Mouse (Mus musculus): ENCODE data around the gene Tia1. TPM values are rescaled to one million over a fixed set of nuclear protein-coding genes. Genes with fewer than 3 reads are reported as not detected.
A peak's percentile ranks its signal among the peaks of the same experiment; 100 is the strongest.
"Not testable (repeated sequence)": the region's sequence is repeated elsewhere in the genome, so short reads cannot be mapped to it uniquely, and the experiment has no call there.

Gene Tia1
- polyA plus RNA-seq, 1 experiment from 2014 or later, result 46.2 TPM

GRCm38 (mm10) chr6:86370764-86371339 lies 33.2 kb upstream of the Tia1 start, which contains the start of gene Snrpg:
TSS of gene Snrpg (plus strand) at chr6:86371304.
- H3K4me3 ChIP-seq, result peak within 1 kb of the TSS; percentile 94
- H3K4me2 ChIP-seq, result peak within 1 kb of the TSS; percentile 85
- WGBS (ENCODE audit: insufficient replicate concordance), result 14% methylated on average over 15 of the region's 15 CpGs
- H3K27me3 ChIP-seq (replicated peaks), result no peaks in the 10 kb centered on the region
- ATAC-seq, result peak; percentile 35; the same call in 1 of the 2 replicates
- H3K9ac ChIP-seq, result peak within 1 kb of the TSS; percentile 86
- H3K27ac ChIP-seq, result peak within 1 kb of the TSS; percentile 89
- H3K36me3 ChIP-seq, result peaks cover 47% of the 10 kb centered on the region
- peaks cover 58% of the 10 kb centered on the region for H3K4me1 ChIP-seq
- H3K9me3 ChIP-seq (replicated peaks), result no peaks in the 10 kb centered on the region

GRCm38 (mm10) chr6:86371340-86371911 lies 32.6 kb upstream of the Tia1 start:
- H3K9me3 ChIP-seq (replicated peaks), result no peaks in the 10 kb centered on the region
- peak overlapping the region; percentile 89 for H3K27ac ChIP-seq
- peaks cover 53% of the 10 kb centered on the region for H3K36me3 ChIP-seq
- H3K4me3 ChIP-seq, result peak overlapping the region; percentile 94
- peak; percentile 92 for ATAC-seq
- peak overlapping the region; percentile 86 for H3K9ac ChIP-seq
- H3K27me3 ChIP-seq (replicated peaks), result no peaks in the 10 kb centered on the region
- under 1% methylated on average over 50 of the region's 50 CpGs for WGBS (ENCODE audit: insufficient replicate concordance)
- peak overlapping the region; percentile 85 for H3K4me2 ChIP-seq
- H3K4me1 ChIP-seq, result peaks cover 52% of the 10 kb centered on the region

DNA sequence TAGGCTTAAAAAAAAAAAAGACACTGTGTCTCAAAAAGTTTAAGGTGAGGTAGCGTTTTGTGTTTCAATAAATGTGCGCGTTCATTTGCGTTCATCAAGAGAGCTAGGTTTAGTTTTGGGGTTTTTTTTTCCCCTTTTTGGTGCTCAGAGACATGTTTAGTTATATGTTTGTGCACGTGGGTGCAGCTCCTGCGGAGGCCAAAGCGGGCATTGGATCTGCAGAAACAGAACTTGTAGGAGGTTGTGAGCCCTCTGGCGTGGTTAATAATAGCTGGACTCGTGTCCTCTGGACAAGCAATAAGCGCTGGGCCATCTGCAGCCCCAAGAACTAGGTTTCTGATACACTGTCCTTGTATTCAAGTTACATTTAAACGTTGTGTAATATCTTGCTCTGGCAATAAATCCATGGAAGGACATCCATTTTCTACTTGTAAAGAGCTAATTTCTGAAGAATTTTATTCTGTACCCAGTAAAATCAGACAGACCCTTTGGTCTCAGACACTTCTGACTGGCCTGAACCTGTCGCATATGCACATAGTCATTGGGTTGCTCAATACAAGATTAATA lies 32.0 kb upstream of the Tia1 start:
- Histone ChIP-seq H3K27me3 (replicated peaks) (no peaks in the 10 kb centered on the region), H3K27ac (peak overlapping the region; percentile 26; the same call in 1 of the 2 replicates), H3K4me1 (peaks cover 46% of the 10 kb centered on the region), H3K4me2 (peak overlapping the region; percentile 85), H3K9ac (peak overlapping the region; percentile 86), H3K9me3 (replicated peaks) (no peaks in the 10 kb centered on the region), H3K36me3 (peaks cover 59% of the 10 kb centered on the region), H3K4me3 (peak overlapping the region; percentile 94)
- WGBS (ENCODE audit: insufficient replicate concordance), result 2% methylated on average over 12 of the region's 12 CpGs
- ATAC-seq, result no peak

- ATAC-seq, result no peak
- H3K4me2 ChIP-seq, result peak overlapping the region; percentile 85; the same call in 1 of the 2 replicates
- peaks cover 64% of the 10 kb centered on the region for H3K36me3 ChIP-seq
Measured at GRCm38 (mm10) chr6:86373556-86373955, 30.5 kb upstream of the Tia1 start.

GRCm38 (mm10) chr6:86378341-86378740 lies 25.7 kb upstream of the Tia1 start:
- peaks cover 63% of the 10 kb centered on the region for H3K36me3 ChIP-seq
- H3K4me3 ChIP-seq, result no peak overlapping the region
- no peaks in the 10 kb centered on the region for H3K9me3 ChIP-seq (replicated peaks)
- H3K27me3 ChIP-seq (replicated peaks), result no peaks in the 10 kb centered on the region
- no peak overlapping the region for H3K9ac ChIP-seq
- ATAC-seq, result no peak
- no peak overlapping the region for H3K4me2 ChIP-seq
- no peak overlapping the region for H3K27ac ChIP-seq
- WGBS (ENCODE audit: insufficient replicate concordance), result 76% methylated on average over 3 of the region's 3 CpGs
- H3K4me1 ChIP-seq, result peaks cover 10% of the 10 kb centered on the region

More at GRCm38 (mm10) chr6:86373556-86373955, 30.5 kb upstream of the Tia1 start:
- WGBS (ENCODE audit: insufficient replicate concordance), result 84% methylated on average over 6 of the region's 6 CpGs
- H3K27ac ChIP-seq, result no peak overlapping the region
- no peak overlapping the region for H3K4me3 ChIP-seq
- no peaks in the 10 kb centered on the region for H3K9me3 ChIP-seq (replicated peaks)
- no peaks in the 10 kb centered on the region for H3K27me3 ChIP-seq (replicated peaks)
- no peak overlapping the region for H3K9ac ChIP-seq
- peaks cover 32% of the 10 kb centered on the region for H3K4me1 ChIP-seq

DNA sequence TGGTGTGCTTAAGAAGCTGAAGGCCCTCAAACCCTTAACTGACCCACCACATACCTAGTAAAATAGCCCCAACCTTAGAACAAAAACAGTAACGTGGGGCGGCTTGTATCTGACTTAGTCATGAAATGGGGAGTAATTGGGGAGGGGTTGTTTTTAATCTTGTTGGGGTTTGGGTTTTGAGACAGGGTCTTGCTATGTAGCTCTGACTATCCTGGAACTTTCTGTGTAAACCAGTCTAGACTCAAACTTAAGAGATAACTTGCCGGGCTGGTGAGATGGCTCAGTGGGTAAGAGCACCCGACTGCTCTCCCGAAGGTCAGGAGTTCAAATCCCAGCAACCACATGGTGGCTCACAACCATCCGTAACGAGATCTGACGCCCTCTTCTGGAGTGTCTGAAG lies 23.9 kb upstream of the Tia1 start:
- H3K27me3 ChIP-seq (replicated peaks); H3K9me3 ChIP-seq (replicated peaks); H3K4me3 ChIP-seq; H3K4me2 ChIP-seq; ATAC-seq; H3K27ac ChIP-seq; H3K9ac ChIP-seq: not testable (repeated sequence)
- 67% methylated on average over 8 of the region's 8 CpGs for WGBS (ENCODE audit: insufficient replicate concordance)
- peaks cover 20% of the 10 kb centered on the region for H3K4me1 ChIP-seq
- peaks cover 49% of the 10 kb centered on the region for H3K36me3 ChIP-seq

DNA sequence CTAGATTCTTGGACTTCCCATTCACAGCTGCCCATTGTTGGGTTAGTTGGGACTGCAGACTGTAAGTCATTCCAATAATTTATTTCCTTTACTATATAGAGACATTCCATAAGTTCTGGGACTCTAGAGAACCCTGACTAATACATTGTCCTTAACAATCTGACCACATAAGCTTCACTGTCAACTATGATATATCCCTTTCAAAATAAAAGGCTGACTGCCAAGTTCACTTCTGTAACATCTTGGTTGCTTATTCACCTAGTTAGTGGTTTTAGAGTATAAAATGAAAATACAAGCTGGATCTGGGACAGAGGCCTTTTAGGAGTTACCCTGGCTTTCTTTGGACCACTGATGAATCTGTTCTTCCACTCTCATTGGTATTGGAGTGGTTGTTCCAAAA lies 21.5 kb upstream of the Tia1 start:
- H3K4me3 ChIP-seq, result no peak overlapping the region
- H3K4me2 ChIP-seq, result no peak overlapping the region
- H3K27ac ChIP-seq, result no peak overlapping the region
- H3K9me3 ChIP-seq (replicated peaks), result no peaks in the 10 kb centered on the region
- no peak for ATAC-seq
- H3K36me3 ChIP-seq, result peaks cover 35% of the 10 kb centered on the region
- peaks cover 30% of the 10 kb centered on the region for H3K4me1 ChIP-seq
- H3K27me3 ChIP-seq (replicated peaks), result no peaks in the 10 kb centered on the region
- no peak overlapping the region for H3K9ac ChIP-seq

DNA sequence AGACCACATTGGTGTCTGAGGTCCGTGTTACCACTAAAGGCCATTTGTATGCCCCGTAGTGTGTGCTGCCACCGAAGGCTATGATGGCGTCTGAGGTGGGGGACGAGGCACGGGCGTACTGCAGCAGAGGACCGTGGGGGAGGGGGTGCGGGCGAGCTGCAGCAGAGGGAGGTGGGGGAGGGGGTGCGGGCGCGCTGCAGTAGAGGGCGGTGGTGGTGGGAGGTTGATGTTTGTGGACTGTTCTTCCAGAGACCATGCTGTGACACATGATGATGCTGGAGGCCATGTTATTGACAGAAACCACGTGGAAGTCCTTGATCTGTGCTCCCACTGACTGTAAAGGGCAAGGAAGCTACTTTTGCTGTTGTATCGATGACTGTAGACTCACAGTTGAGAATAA lies 20.6 kb upstream of the Tia1 start:
- H3K27ac ChIP-seq, result no peak overlapping the region
- H3K9me3 ChIP-seq (replicated peaks), result no peaks in the 10 kb centered on the region
- H3K4me3 ChIP-seq, result no peak overlapping the region
- H3K4me1 ChIP-seq, result peaks cover 30% of the 10 kb centered on the region
- no peak overlapping the region; the same call in 1 of the 2 replicates for H3K4me2 ChIP-seq
- H3K36me3 ChIP-seq, result peaks cover 35% of the 10 kb centered on the region
- no peak overlapping the region for H3K9ac ChIP-seq
- H3K27me3 ChIP-seq (replicated peaks), result no peaks in the 10 kb centered on the region
- no peak; the same call in 1 of the 2 replicates for ATAC-seq
- WGBS (ENCODE audit: insufficient replicate concordance), result 42% methylated on average over 16 of the region's 16 CpGs

- H3K27me3 ChIP-seq (replicated peaks), result no peaks in the 10 kb centered on the region
- 49% methylated on average over 4 of the region's 4 CpGs for WGBS (ENCODE audit: insufficient replicate concordance)
- peaks cover 30% of the 10 kb centered on the region for H3K4me1 ChIP-seq
- H3K27ac ChIP-seq, result peak overlapping the region; percentile 12; the same call in 1 of the 2 replicates
- H3K4me3 ChIP-seq, result no peak overlapping the region
- H3K9me3 ChIP-seq (replicated peaks), result no peaks in the 10 kb centered on the region
- peaks cover 35% of the 10 kb centered on the region for H3K36me3 ChIP-seq
- no peak overlapping the region for H3K9ac ChIP-seq
- H3K4me2 ChIP-seq, result no peak overlapping the region
- ATAC-seq, result no peak
Measured at GRCm38 (mm10) chr6:86384692-86385091, 19.3 kb upstream of the Tia1 start.

- H3K27me3 ChIP-seq (replicated peaks), result no peaks in the 10 kb centered on the region
- WGBS (ENCODE audit: insufficient replicate concordance), result 68% methylated on average over 5 of the region's 5 CpGs
- H3K4me1 ChIP-seq, result peaks cover 30% of the 10 kb centered on the region
- no peaks in the 10 kb centered on the region for H3K9me3 ChIP-seq (replicated peaks)
- H3K4me3 ChIP-seq, result no peak overlapping the region
- H3K4me2 ChIP-seq, result no peak overlapping the region
- H3K9ac ChIP-seq, result no peak overlapping the region
- peak overlapping the region; percentile 12 for H3K27ac ChIP-seq
- peak; percentile 56 for ATAC-seq
- H3K36me3 ChIP-seq, result peaks cover 39% of the 10 kb centered on the region
Measured at GRCm38 (mm10) chr6:86385362-86386104, 18.5 kb upstream of the Tia1 start.

GRCm38 (mm10) chr6:86387313-86387712 lies 16.7 kb upstream of the Tia1 start:
- Histone ChIP-seq H3K27ac (no peak overlapping the region), H3K27me3 (replicated peaks) (no peaks in the 10 kb centered on the region), H3K4me2 (no peak overlapping the region), H3K36me3 (peaks cover 57% of the 10 kb centered on the region), H3K9me3 (replicated peaks) (no peaks in the 10 kb centered on the region), H3K4me1 (peaks cover 30% of the 10 kb centered on the region), H3K9ac (no peak overlapping the region), H3K4me3 (no peak overlapping the region)
- no peak for ATAC-seq
- WGBS (ENCODE audit: insufficient replicate concordance), result 82% methylated on average over 12 of the region's 12 CpGs

GRCm38 (mm10) chr6:86388461-86388860 lies 15.6 kb upstream of the Tia1 start:
- Histone ChIP-seq H3K27ac (no peak overlapping the region), H3K27me3 (replicated peaks) (no peaks in the 10 kb centered on the region), H3K9ac (no peak overlapping the region), H3K4me3 (no peak overlapping the region), H3K9me3 (replicated peaks) (no peaks in the 10 kb centered on the region), H3K36me3 (peaks cover 64% of the 10 kb centered on the region), H3K4me1 (peaks cover 27% of the 10 kb centered on the region), H3K4me2 (no peak overlapping the region)
- no peak for ATAC-seq
- WGBS (ENCODE audit: insufficient replicate concordance), result 73% methylated on average over 18 of the region's 18 CpGs
